Mouse (Mus musculus) cerebellum, adult 11-12 months (tissue): ENCODE results near the gene Nutf2.

Experiments
- DNase-seq: peaks from one replicate; pipeline ENCODE4 v3.0.0; 2022

Nutf2 gene

GRCm38 (mm10) chr8:105855248-105856167 is 4.9 kb upstream of the Nutf2 start:
- peak; percentile 69 for DNase-seq

DNA sequence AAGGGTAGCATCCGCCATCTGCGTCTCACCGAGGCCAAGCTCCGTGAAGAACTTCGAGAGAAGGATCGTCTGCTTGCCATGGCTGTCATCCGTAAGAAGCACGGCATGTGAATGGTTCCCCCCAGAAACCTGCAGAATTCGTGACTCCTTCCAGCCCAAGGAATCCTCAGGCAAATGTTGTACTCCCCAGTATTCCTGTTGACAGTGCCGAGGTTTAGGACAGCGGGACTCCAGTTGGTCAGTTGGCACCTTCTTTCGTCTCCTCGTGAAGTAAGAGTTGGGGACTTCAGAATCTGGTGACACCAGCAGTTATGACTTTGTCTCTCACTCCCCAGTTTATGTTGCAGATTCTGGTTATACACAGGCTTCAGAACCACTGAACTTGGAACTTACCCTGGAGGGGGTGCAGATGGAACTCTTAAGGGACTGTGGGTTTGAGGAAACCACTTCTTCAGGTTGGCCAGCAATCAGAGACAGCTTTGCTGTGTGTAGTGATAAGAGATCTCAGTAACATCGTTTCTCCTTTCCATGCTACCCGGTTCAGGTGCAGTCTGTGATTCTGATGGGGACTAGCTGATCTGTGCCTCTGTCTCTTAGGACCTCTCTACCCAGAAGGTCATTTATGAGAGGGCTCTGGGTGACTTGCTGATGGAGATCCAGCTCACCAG is 4.1 kb upstream of the Nutf2 start:
- no peak for DNase-seq

DNA sequence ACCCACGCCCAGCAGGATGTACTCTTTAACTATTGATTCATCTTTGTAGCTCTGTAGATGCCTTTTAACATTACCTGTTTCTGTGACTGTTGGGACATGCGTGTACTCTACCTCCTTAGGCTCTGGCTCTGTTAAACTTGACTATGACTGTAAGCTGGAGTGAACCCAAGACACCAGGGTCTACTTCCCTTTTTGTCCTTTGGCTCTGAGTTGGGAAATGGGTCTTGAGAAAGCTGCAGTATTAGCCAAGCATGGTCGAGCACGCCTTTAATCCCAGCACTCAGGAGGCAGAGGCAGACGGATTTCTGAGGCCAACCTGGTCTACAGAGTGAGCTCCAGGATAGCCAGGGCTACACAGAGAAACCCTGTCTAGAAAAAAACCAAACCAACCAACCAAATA is 1.9 kb upstream of the Nutf2 start:
- DNase-seq, result peak; percentile 29

DNA sequence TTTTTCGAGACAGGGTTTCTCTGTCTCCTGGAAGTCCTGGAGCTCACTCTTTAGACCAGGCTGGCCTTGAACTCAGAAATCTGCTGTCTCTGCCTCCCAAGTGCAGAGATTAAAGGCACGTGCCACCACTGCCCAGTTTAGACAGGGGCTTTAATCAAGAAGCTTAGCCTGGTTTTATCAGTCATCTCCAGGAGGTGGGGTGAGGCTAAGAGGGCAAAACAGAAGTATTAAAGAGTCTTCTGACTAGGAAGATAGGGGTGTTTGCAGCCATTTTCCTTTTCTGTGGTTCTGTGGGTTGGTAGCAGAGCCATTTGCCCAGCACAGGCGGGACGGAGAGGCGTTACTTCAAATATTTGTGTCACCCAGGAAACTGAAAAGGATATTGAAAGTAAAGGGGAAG is 1.1 kb upstream of the Nutf2 start:
- DNase-seq, result no peak

- peak; percentile 19 for DNase-seq
These were observed 1.6 kb downstream of the Nutf2 start for GRCm38 (mm10) chr8:105861951-105862350.

DNA sequence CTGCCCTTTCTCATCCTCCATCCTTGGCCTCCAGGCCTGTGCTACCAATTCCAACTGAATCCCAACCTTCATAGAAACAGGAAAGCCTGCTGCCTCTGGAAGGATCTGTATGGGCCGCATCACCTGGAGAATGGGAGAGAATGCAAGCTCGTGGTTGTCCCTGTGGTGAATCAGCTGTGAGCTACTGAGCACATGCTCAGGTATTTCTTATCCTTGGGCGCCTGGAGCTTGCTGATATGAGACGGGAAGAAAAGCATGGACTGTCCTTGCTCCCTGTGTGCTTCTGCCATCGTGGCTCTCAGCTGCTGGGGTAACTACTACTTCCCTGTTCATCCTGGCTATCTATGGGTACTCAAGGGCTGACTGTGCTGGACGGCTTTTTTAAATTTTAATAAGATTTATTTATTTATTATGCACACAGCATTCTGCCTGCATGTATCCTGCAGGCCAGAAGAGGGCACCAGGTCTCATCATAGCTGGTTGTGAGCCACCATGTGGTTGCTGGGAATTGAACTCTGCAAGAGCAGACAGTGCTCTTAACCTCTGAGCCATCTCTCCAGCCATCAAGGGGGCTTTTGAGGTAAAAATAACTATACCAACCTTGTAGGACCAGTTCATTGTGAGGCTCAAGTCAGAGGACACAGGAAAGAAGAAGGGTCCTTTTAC is 6.1 kb downstream of the Nutf2 start:
- no peak for DNase-seq

- no peak for DNase-seq
These were observed 13.9 kb downstream of the Nutf2 start for GRCm38 (mm10) chr8:105874301-105874700.

GRCm38 (mm10) chr8:105880754-105881520 is 20.6 kb downstream of the Nutf2 start, which contains the start of gene Edc4:
Gene Edc4, plus strand, starts transcription at chr8:105880881.
- peak; percentile 74 for DNase-seq

DNA sequence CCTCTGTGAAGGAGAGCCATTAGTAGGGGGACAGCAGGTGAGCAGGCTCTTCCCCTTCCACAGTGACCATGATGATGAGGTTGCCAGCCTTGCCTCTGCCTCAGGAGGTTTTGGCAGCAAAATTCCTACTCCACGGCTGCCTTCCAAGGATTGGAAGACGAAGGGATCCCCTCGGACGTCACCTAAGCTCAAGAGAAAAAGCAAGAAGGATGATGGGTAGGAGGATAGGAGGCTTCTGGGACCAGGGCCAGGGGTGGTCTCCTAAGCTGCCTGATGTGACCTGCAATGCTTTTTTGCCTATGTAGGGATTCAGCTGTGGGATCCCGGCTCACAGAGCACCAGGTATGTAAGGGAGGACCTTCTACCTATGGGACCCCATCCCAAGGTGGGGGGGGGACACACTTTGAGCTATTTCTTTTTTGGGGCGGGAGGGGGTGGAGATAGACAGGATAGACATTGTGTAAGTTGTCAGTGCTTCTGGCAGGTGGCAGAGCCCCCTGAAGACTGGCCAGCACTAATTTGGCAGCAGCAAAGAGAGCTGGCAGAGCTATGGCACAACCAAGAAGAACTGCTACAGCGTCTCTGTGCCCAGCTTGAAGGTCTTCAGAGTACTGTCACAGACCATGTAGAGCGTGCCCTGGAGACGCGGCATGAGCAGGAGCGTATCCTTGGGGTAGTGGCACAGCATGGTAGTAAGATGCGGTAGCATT is 29.5 kb downstream of the Nutf2 start:
- no peak for DNase-seq

DNA sequence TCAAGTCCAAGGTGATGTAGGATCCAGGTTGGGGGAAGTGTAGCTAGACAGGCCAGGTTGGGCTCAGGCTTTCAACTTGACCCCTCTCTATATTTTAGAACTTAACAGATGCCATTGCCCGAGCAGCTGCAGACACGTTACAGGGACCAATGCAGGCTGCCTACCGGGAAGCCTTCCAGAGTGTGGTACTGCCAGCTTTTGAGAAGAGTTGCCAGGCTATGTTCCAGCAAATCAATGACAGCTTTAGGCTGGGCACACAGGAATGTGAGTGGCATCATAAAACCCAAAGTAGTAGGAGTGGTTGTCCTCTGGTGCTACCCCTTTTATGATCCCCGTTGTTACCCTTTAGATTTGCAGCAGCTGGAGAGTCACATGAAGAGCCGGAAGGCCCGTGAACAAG is 30.5 kb downstream of the Nutf2 start:
- no peak for DNase-seq

GRCm38 (mm10) chr8:105892432-105892831 is 32.1 kb downstream of the Nutf2 start:
- no peak for DNase-seq

DNA sequence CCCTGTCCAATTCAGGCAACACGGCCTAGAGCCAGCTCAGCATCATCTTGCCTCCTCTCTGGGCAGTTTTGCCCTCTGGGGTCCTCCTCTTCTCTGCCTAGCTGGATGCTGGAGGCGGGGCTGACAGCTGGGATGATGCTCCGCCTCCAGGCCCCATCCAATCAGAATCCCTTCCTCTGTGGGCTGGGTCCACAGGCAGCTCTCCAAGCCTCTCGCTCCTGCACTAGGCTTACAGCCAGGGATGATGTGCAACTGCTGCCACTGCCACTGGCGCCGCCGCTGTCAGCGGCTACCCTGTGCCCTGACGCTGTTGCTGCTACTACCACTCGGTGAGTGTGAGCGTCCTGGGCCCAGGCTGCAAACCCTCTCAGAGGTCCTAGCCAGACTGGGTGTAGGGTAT is 33.0 kb downstream of the Nutf2 start, which contains the start of gene Nrn1l:
Gene Nrn1l, plus strand, starts transcription at position 229 of the 400 bp plus-strand sequence.
- peak; percentile 55 for DNase-seq

GRCm38 (mm10) chr8:105897801-105898480 is 37.6 kb downstream of the Nutf2 start:
- no peak for DNase-seq

- peak; percentile 92 for DNase-seq
These were observed 40.0 kb downstream of the Nutf2 start, which contains the start of gene Pskh1 for GRCm38 (mm10) chr8:105900180-105900940. Gene Pskh1, plus strand, starts transcription at chr8:105900441.

- DNase-seq, result no peak
These were observed 40.7 kb downstream of the Nutf2 start for GRCm38 (mm10) chr8:105900941-105901616.

- no peak for DNase-seq
These were observed 59.0 kb downstream of the Nutf2 start for GRCm38 (mm10) chr8:105919390-105919789.

DNA sequence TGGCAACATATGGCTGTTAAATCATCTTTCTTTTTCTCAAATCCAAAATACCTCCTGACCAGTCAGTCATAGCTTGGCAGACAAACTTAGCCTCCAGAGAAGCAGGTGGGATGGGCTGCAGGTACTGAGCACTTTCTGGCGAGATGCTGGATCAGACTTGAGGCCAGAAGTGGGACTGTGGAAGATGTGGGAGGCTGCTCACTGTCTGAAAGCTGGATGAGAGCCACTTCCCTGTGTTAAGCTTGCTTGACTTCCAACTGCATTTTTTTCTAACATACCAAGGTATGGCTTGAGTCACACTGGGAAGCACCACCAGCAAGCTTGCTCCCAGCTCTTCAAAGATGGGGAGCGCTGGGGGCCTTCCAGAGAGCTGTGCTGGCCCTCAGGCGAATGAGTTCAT is 64.7 kb downstream of the Nutf2 start:
- DNase-seq, result no peak
